In the genomic region with DNA sequence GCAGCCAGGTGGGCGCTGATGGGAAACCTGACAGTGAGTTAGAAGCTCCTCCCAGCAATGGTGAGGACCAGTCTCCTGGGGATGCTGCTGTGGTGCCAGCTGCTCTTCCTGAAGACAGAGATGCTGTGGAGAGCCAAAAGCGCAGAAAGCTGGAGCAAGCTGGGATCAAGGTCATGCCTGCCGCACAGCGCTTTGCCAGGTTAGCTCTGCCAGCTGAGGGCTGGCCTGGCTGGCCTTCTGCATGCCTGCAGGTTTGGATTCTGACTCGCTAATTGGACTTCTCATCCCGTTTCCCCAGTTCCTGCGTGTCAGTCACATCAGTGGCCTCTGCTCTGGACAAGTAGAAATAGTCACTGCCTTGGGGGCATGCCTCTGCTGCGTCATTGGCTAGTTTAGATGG, we compare ENCODE assay signal across 23 mouse cellular contexts.
DNase-seq lines count a peak whose midpoint lies in the region; ATAC-seq and TF ChIP-seq lines count a peak whose summit lies in the region.
"Had no signal": no experiment of that assay in that cellular context is flagged by ENCODE, and none has a peak within 500 bp of the region (broad histone marks: within the 10 kb centered on the region; RNA-seq: fewer than 3 reads in every experiment).

No protein-coding gene starts in this region.

- no peak overlapping the region for H3K4me2 ChIP-seq in forebrain, embryonic 12.5 days
- H3K4me2 ChIP-seq in forebrain, postnatal 0 days (ENCODE audit: low read depth): no peak overlapping the region
- no peak overlapping the region for H3K4me2 ChIP-seq in hindbrain, embryonic 16.5 days (ENCODE audit: low read length)
- no peak overlapping the region for H3K4me2 ChIP-seq in hindbrain, embryonic 13.5 days
- H3K4me2 ChIP-seq: embryonic facial prominence, embryonic 15.5 days; liver, embryonic 11.5 days; neural tube, embryonic 15.5 days had no signal

- H3K27ac ChIP-seq in forebrain, embryonic 12.5 days: peak overlapping the region; percentile 21; the same call in 1 of the 2 replicates
- H3K27ac ChIP-seq in forebrain, postnatal 0 days (ENCODE audit: low read depth, low read length): no peak overlapping the region
- no peak overlapping the region for H3K27ac ChIP-seq in hindbrain, embryonic 16.5 days (ENCODE audit: low read depth, low read length)
- no peak overlapping the region for H3K27ac ChIP-seq in hindbrain, embryonic 13.5 days
- H3K27ac ChIP-seq: embryonic facial prominence, embryonic 15.5 days; forebrain, embryonic 10.5 days; layer of hippocampus, adult 2 months; neural tube, embryonic 15.5 days had no signal

- ATAC-seq in forebrain, embryonic 12.5 days (ENCODE audit: low FRiP score): no peak
- ATAC-seq in forebrain, postnatal 0 days: no peak
- ATAC-seq in hindbrain, embryonic 16.5 days: 0 out of 2 replicates have a peak, but pooled peaks have one; percentile 32
- no peak for ATAC-seq in hindbrain, embryonic 13.5 days (ENCODE audit: low FRiP score)

- DNase-seq in forebrain, postnatal 0 days: no peak
- DNase-seq in adrenal gland, postnatal 14 days: peak; percentile 63
- DNase-seq in heart, postnatal 10 days: peak; percentile 43 to 48
- no peak for DNase-seq in right cerebral cortex, adult 18-20 months
- DNase-seq in B cell, adult 2 months: no peak
- DNase-seq: cerebellum, adult 11-12 months; cerebellum, postnatal 36 days; kidney, adult 8-10 months; kidney, postnatal 14 days; lung, adult 18-20 months; lung, postnatal 14 days; midbrain, embryonic 14.5 days; thymus, postnatal 14 days had no signal

- 86% methylated on average over 8 of the region's 8 CpGs for WGBS in forebrain, embryonic 12.5 days
- 86% methylated on average over 8 of the region's 8 CpGs for WGBS in forebrain, postnatal 0 days
- WGBS in hindbrain, embryonic 16.5 days: 83% methylated on average over 8 of the region's 8 CpGs
- WGBS in hindbrain, embryonic 13.5 days: 91% methylated on average over 8 of the region's 8 CpGs

- peaks cover 5% of the 10 kb centered on the region for H3K4me1 ChIP-seq in forebrain, embryonic 12.5 days
- peaks cover 9% of the 10 kb centered on the region; the same call in 1 of the 2 replicates for H3K4me1 ChIP-seq in forebrain, postnatal 0 days (ENCODE audit: insufficient read depth)
- peaks cover 4% of the 10 kb centered on the region; the same call in 1 of the 2 replicates for H3K4me1 ChIP-seq in hindbrain, embryonic 16.5 days (ENCODE audit: control insufficient read depth, insufficient read depth, low read depth, low read length)
- H3K4me1 ChIP-seq in hindbrain, embryonic 13.5 days (replicated peaks): peaks cover 11% of the 10 kb centered on the region
- H3K4me1 ChIP-seq: megakaryocyte, embryonic 14.5 days had no signal

- intact Hi-C loops in heart, postnatal 10 days (cut with DNase I): no loop called here

- H3K27me3 ChIP-seq in forebrain, embryonic 12.5 days: no peaks in the 10 kb centered on the region
- H3K27me3 ChIP-seq in forebrain, postnatal 0 days (ENCODE audit: insufficient read depth, low read length): no peaks in the 10 kb centered on the region
- no peaks in the 10 kb centered on the region for H3K27me3 ChIP-seq in hindbrain, embryonic 16.5 days (replicated peaks; ENCODE audit: control insufficient read depth, insufficient read depth, low read length)
- H3K27me3 ChIP-seq in hindbrain, embryonic 13.5 days: no peaks in the 10 kb centered on the region
- H3K27me3 ChIP-seq: CH12.LX; embryonic facial prominence, embryonic 15.5 days; megakaryocyte, embryonic 14.5 days; neural tube, embryonic 15.5 days had no signal

- H3K9me3 ChIP-seq in forebrain, embryonic 12.5 days: no peaks in the 10 kb centered on the region
- no peaks in the 10 kb centered on the region for H3K9me3 ChIP-seq in forebrain, postnatal 0 days (ENCODE audit: low read length)
- no peaks in the 10 kb centered on the region for H3K9me3 ChIP-seq in hindbrain, embryonic 16.5 days (ENCODE audit: control insufficient read depth, low read length)
- H3K9me3 ChIP-seq in hindbrain, embryonic 13.5 days: no peaks in the 10 kb centered on the region
- H3K9me3 ChIP-seq: embryonic facial prominence, embryonic 15.5 days; forebrain, embryonic 10.5 days; neural tube, embryonic 15.5 days had no signal

- H3K4me3 ChIP-seq in forebrain, embryonic 12.5 days (replicated peaks): no peak overlapping the region
- no peak overlapping the region for H3K4me3 ChIP-seq in forebrain, postnatal 0 days (ENCODE audit: low read depth, low read length)
- H3K4me3 ChIP-seq in hindbrain, embryonic 16.5 days (ENCODE audit: low read length): no peak overlapping the region
- no peak overlapping the region for H3K4me3 ChIP-seq in hindbrain, embryonic 13.5 days
- H3K4me3 ChIP-seq: embryonic facial prominence, embryonic 15.5 days; forebrain, embryonic 10.5 days; layer of hippocampus, adult 2 months; megakaryocyte, embryonic 14.5 days; neural tube, embryonic 15.5 days had no signal

- H3K9ac ChIP-seq in forebrain, embryonic 12.5 days: no peak overlapping the region
- no peak overlapping the region for H3K9ac ChIP-seq in forebrain, postnatal 0 days
- H3K9ac ChIP-seq in hindbrain, embryonic 16.5 days (ENCODE audit: low read depth, low read length): no peak overlapping the region
- H3K9ac ChIP-seq in hindbrain, embryonic 13.5 days: no peak overlapping the region
- H3K9ac ChIP-seq: embryonic facial prominence, embryonic 15.5 days; neural tube, embryonic 15.5 days had no signal

- no peak for TF ChIP-seq CTCF in forebrain, postnatal 0 days (IDR thresholded peaks at IDR 0.05; ENCODE audit: low read depth)

- H3K36me3 ChIP-seq in forebrain, embryonic 12.5 days (replicated peaks): peaks cover 4% of the 10 kb centered on the region; the same call in 1 of the 2 replicates
- peaks cover 13% of the 10 kb centered on the region; the same call in 1 of the 2 replicates for H3K36me3 ChIP-seq in forebrain, postnatal 0 days (ENCODE audit: insufficient read depth)
- peaks cover 9% of the 10 kb centered on the region for H3K36me3 ChIP-seq in hindbrain, embryonic 16.5 days (ENCODE audit: control insufficient read depth, insufficient read depth, low read length)
- peaks cover 13% of the 10 kb centered on the region for H3K36me3 ChIP-seq in hindbrain, embryonic 13.5 days

Comparison
In these comparisons a context has a peak if more than half of its experiments do, and no peak if none do; other contexts are left out.
1. DNase-seq: peak in adrenal gland, postnatal 14 days (single experiment) and heart, postnatal 10 days (2 of 2); none in forebrain, postnatal 0 days (single experiment), right cerebral cortex, adult 18-20 months (single experiment) and B cell, adult 2 months (0 of 2).